Mouse (Mus musculus): Measurements from ENCODE around the gene Nos1ap.

Nos1ap gene

GRCm38 (mm10) chr1:170293257-170293656 lies 296.4 kb downstream of the Nos1ap start:
- DNase-seq (ENCODE audit: low spot score in 2 of 2), result no peak

GRCm38 (mm10) chr1:170292239-170292951 lies 297.3 kb downstream of the Nos1ap start:
- no peak for DNase-seq (ENCODE audit: low spot score in 2 of 2)

- DNase-seq (ENCODE audit: low spot score in 2 of 2), result no peak
Measured at GRCm38 (mm10) chr1:170282415-170283129, 307.1 kb downstream of the Nos1ap start.

- no peak for DNase-seq (ENCODE audit: low spot score in 2 of 2)
Measured at GRCm38 (mm10) chr1:170277016-170277415, 312.6 kb downstream of the Nos1ap start, which contains the start of gene Sh2d1b1. Gene Sh2d1b1 (plus strand): TSS chr1:170277320.

- DNase-seq (ENCODE audit: low spot score in 2 of 2), result no peak
Measured at GRCm38 (mm10) chr1:170273252-170273651, 316.4 kb downstream of the Nos1ap start.

GRCm38 (mm10) chr1:170270696-170271095 lies 319.0 kb downstream of the Nos1ap start:
- no peak for DNase-seq (ENCODE audit: low spot score in 2 of 2)

GRCm38 (mm10) chr1:170270281-170270680 lies 319.4 kb downstream of the Nos1ap start:
- no peak for DNase-seq (ENCODE audit: low spot score in 2 of 2)

- peak; percentile 30 to 80 for DNase-seq (ENCODE audit: low spot score in 2 of 2)
Measured at GRCm38 (mm10) chr1:170255560-170255910, 334.1 kb downstream of the Nos1ap start.

GRCm38 (mm10) chr1:170254893-170255559 lies 334.6 kb downstream of the Nos1ap start:
- DNase-seq (ENCODE audit: low spot score in 2 of 2), result no peak

Measured in spleen, postnatal 10 days (tissue).